Mouse (Mus musculus) C2C12 (cell line): ENCODE results near the gene Zfp385b.

Source experiments
- CEBPB ChIP-seq: IDR thresholded peaks from one replicate; pipeline ENCODE4 v1.6.1; 2011; ENCODE audit warnings: low read depth, mild to moderate bottlenecking, control low read depth, moderate library complexity
- CTCF ChIP-seq: IDR thresholded peaks from one replicate; pipeline ENCODE4 v1.5.1; 2011; ENCODE audit not compliant: control insufficient read depth, insufficient read depth, insufficient read length
- FOSL1 ChIP-seq: IDR thresholded peaks from one replicate; pipeline ENCODE4 v1.8.0; 2011; ENCODE audit warnings: mild to moderate bottlenecking, low read length; ENCODE audit not compliant: poor library complexity, insufficient read depth, severe bottlenecking
- MAX ChIP-seq: IDR thresholded peaks from one replicate; pipeline ENCODE4 v1.6.1; 2011; ENCODE audit warnings: mild to moderate bottlenecking, control low read depth
- MYOD1 ChIP-seq: IDR thresholded peaks from one replicate; pipeline ENCODE4 v1.6.1; 2011; ENCODE audit warnings: low read depth; ENCODE audit not compliant: control insufficient read depth, insufficient read length
- MYOG ChIP-seq: IDR thresholded peaks from one replicate; pipeline ENCODE4 v1.6.1; 2011; ENCODE audit not compliant: control insufficient read depth, insufficient read length; ENCODE audit errors: extremely low read depth
- USF1 ChIP-seq: IDR thresholded peaks from one replicate; pipeline ENCODE4 v1.6.1; 2011; ENCODE audit warnings: low read depth, mild to moderate bottlenecking, control low read depth, moderate library complexity

- TF ChIP-seq CTCF (no peak), CEBPB (no peak), MAX (no peak), USF1 (no peak), MYOD1 (no peak), FOSL1 (no peak), MYOG (no peak)
Measured at GRCm38 (mm10) chr2:77401438-77402235, 417.8 kb downstream of the Zfp385b start.
